Mouse (Mus musculus) limb, embryonic 12.5 days (tissue): ENCODE measurements around the gene Bcas3. TPM values are rescaled to one million over a fixed set of nuclear protein-coding genes. Genes with fewer than 3 reads are reported as not detected.

Experiments
- ATAC-seq: fragments of 200-750 bp; cut with Nextera tagmentation; 2 replicates; pipeline ENCODE4 v1.8.0; 2017; ENCODE audit warnings: low read depth, moderate TSS enrichment; ENCODE audit not compliant: insufficient number of reproducible peaks, insufficient read depth, low FRiP score, low TSS enrichment
- H3K27ac ChIP-seq: fragments of 300-500 bp; sonication (generic); 2 replicates; pipeline ENCODE4 v1.5.1; 2016; ENCODE audit warnings: mild to moderate bottlenecking, moderate library complexity
- H3K27me3 ChIP-seq: fragments of 300-500 bp; sonication (generic); 2 replicates; pipeline ENCODE4 v1.6.1; 2016; ENCODE audit warnings: mild to moderate bottlenecking, moderate library complexity
- H3K36me3 ChIP-seq: fragments of 300-500 bp; sonication (generic); 2 replicates; pipeline ENCODE4 v1.6.1; 2016; ENCODE audit warnings: mild to moderate bottlenecking, moderate library complexity
- H3K4me1 ChIP-seq: fragments of 300-500 bp; sonication (generic); replicated peaks from 2 replicates; pipeline ENCODE4 v1.6.1; 2016
- H3K4me2 ChIP-seq: fragments of 300-500 bp; sonication (generic); 2 replicates; pipeline ENCODE4 v1.6.1; 2016; ENCODE audit warnings: mild to moderate bottlenecking, moderate library complexity
- H3K4me3 ChIP-seq: fragments of 300-500 bp; sonication (generic); replicated peaks from 2 replicates; pipeline ENCODE4 v1.5.1; 2016; ENCODE audit warnings: mild to moderate bottlenecking
- H3K9ac ChIP-seq: fragments of 300-500 bp; sonication (generic); replicated peaks from 2 replicates; pipeline ENCODE4 v1.6.1; 2016; ENCODE audit warnings: mild to moderate bottlenecking, moderate library complexity
- H3K9me3 ChIP-seq: fragments of 300-500 bp; sonication (generic); 2 replicates; pipeline ENCODE4 v1.6.1; 2016; ENCODE audit warnings: mild to moderate bottlenecking, moderate library complexity
- WGBS: fragments of 180-500 bp; shearing (Covaris S2); methylation state at CpG from one replicate; pipeline ENCODE4 v1.1.7; 2016; 5-methylcytosine and 5-hydroxymethylcytosine counted together
- polyA plus RNA-seq: library from polyadenylated mRNA; unstranded; fragments of >200 nt; fragmentation: Nextera tagmentation; extraction: Ambion mirVana; gene quantifications from 2 replicates; pipeline ENCODE4 v1.2.1, GENCODE M21; 2016

Gene Bcas3
- polyA plus RNA-seq, 1 experiment from 2014 or later = 29.7 TPM

- Histone ChIP-seq H3K4me1 (peaks cover 49% of the 10 kb centered on the region), H3K9ac (no peak overlapping the region), H3K4me3 (no peak overlapping the region), H3K27me3 (no peaks in the 10 kb centered on the region), H3K9me3 (no peaks in the 10 kb centered on the region), H3K27ac (peak overlapping the region; percentile 64; the same call in 1 of the 2 replicates), H3K4me2 (no peak overlapping the region), H3K36me3 (no peaks in the 10 kb centered on the region)
- ATAC-seq = no peak
- 21% methylated on average over 3 of the region's 3 CpGs for WGBS
Observed at GRCm38 (mm10) chr11:85428227-85428626, 75.3 kb downstream of the Bcas3 start.

- no peak for ATAC-seq
- 21% methylated on average over 11 of the region's 11 CpGs for WGBS
- Histone ChIP-seq H3K4me3 (no peak overlapping the region), H3K9me3 (no peaks in the 10 kb centered on the region), H3K4me2 (peak overlapping the region; percentile 8; the same call in 1 of the 2 replicates), H3K9ac (no peak overlapping the region), H3K27me3 (no peaks in the 10 kb centered on the region), H3K4me1 (peaks cover 49% of the 10 kb centered on the region), H3K36me3 (no peaks in the 10 kb centered on the region), H3K27ac (no peak overlapping the region)
Observed at GRCm38 (mm10) chr11:85430743-85431448, 77.9 kb downstream of the Bcas3 start.

GRCm38 (mm10) chr11:85447375-85447774, 94.4 kb downstream of the Bcas3 start:
- Histone ChIP-seq H3K36me3 (no peaks in the 10 kb centered on the region), H3K4me1 (0 out of 2 replicates have a peak, but pooled peaks cover 4% of the 10 kb centered on the region), H3K4me2 (no peak overlapping the region), H3K4me3 (no peak overlapping the region), H3K9ac (no peak overlapping the region), H3K27me3 (no peaks in the 10 kb centered on the region), H3K9me3 (no peaks in the 10 kb centered on the region), H3K27ac (no peak overlapping the region)
- 91% methylated on average over 5 of the region's 5 CpGs for WGBS
- ATAC-seq = no peak

GRCm38 (mm10) chr11:85453598-85454304, 100.8 kb downstream of the Bcas3 start:
- Histone ChIP-seq H3K36me3 (no peaks in the 10 kb centered on the region), H3K27me3 (no peaks in the 10 kb centered on the region), H3K4me3 (no peak overlapping the region), H3K9ac (no peak overlapping the region), H3K9me3 (no peaks in the 10 kb centered on the region), H3K27ac (no peak overlapping the region), H3K4me2 (no peak overlapping the region), H3K4me1 (no peaks in the 10 kb centered on the region)
- 62% methylated on average over 8 of the region's 8 CpGs for WGBS
- no peak for ATAC-seq

- Histone ChIP-seq H3K36me3 (no peaks in the 10 kb centered on the region), H3K9ac (no peak overlapping the region), H3K4me1 (no peaks in the 10 kb centered on the region), H3K27ac (no peak overlapping the region), H3K4me3 (no peak overlapping the region), H3K27me3 (no peaks in the 10 kb centered on the region), H3K9me3 (no peaks in the 10 kb centered on the region), H3K4me2 (no peak overlapping the region)
- ATAC-seq = no peak
- 80% methylated on average over 5 of the region's 5 CpGs for WGBS
Observed at GRCm38 (mm10) chr11:85454305-85454682, 101.3 kb downstream of the Bcas3 start.

GRCm38 (mm10) chr11:85461536-85461935, 108.6 kb downstream of the Bcas3 start:
- H3K27me3 ChIP-seq = no peaks in the 10 kb centered on the region
- H3K9me3 ChIP-seq = no peaks in the 10 kb centered on the region
- ATAC-seq = no peak
- 89% methylated on average over 7 of the region's 7 CpGs for WGBS
- H3K36me3 ChIP-seq = no peaks in the 10 kb centered on the region
- no peak overlapping the region for H3K4me3 ChIP-seq
- no peak overlapping the region for H3K9ac ChIP-seq
- no peaks in the 10 kb centered on the region for H3K4me1 ChIP-seq
- no peak overlapping the region for H3K27ac ChIP-seq
- H3K4me2 ChIP-seq = no peak overlapping the region

GRCm38 (mm10) chr11:85469526-85469925, 116.6 kb downstream of the Bcas3 start:
- Histone ChIP-seq H3K4me3 (no peak overlapping the region), H3K9ac (no peak overlapping the region), H3K4me1 (peaks cover 4% of the 10 kb centered on the region; the same call in 1 of the 2 replicates), H3K9me3 (no peaks in the 10 kb centered on the region), H3K4me2 (no peak overlapping the region), H3K27ac (no peak overlapping the region), H3K36me3 (no peaks in the 10 kb centered on the region), H3K27me3 (no peaks in the 10 kb centered on the region)
- WGBS = 80% methylated on average over 1 of the region's 1 CpGs
- ATAC-seq = no peak

- peaks cover 4% of the 10 kb centered on the region; the same call in 1 of the 2 replicates for H3K4me1 ChIP-seq
- H3K36me3 ChIP-seq = no peaks in the 10 kb centered on the region
- H3K4me2 ChIP-seq = no peak overlapping the region
- ATAC-seq = no peak
- no peak overlapping the region for H3K9ac ChIP-seq
- 56% methylated on average over 4 of the region's 4 CpGs for WGBS
- H3K9me3 ChIP-seq = no peaks in the 10 kb centered on the region
- H3K27me3 ChIP-seq = no peaks in the 10 kb centered on the region
- no peak overlapping the region for H3K4me3 ChIP-seq
- no peak overlapping the region for H3K27ac ChIP-seq
Observed at GRCm38 (mm10) chr11:85470508-85470907, 117.5 kb downstream of the Bcas3 start.

- Histone ChIP-seq H3K4me2 (no peak overlapping the region), H3K27me3 (no peaks in the 10 kb centered on the region), H3K9me3 (no peaks in the 10 kb centered on the region), H3K4me1 (peaks cover 4% of the 10 kb centered on the region; the same call in 1 of the 2 replicates), H3K4me3 (no peak overlapping the region), H3K36me3 (no peaks in the 10 kb centered on the region), H3K9ac (no peak overlapping the region), H3K27ac (no peak overlapping the region)
- no peak for ATAC-seq
- WGBS = 53% methylated on average over 12 of the region's 12 CpGs
Observed at GRCm38 (mm10) chr11:85474326-85474725, 121.4 kb downstream of the Bcas3 start.

GRCm38 (mm10) chr11:85482737-85483467, 129.9 kb downstream of the Bcas3 start:
- peaks cover 4% of the 10 kb centered on the region for H3K4me1 ChIP-seq
- no peak overlapping the region for H3K4me2 ChIP-seq
- WGBS = 73% methylated on average over 6 of the region's 6 CpGs
- ATAC-seq = no peak
- H3K36me3 ChIP-seq = peaks cover 3% of the 10 kb centered on the region; the same call in 1 of the 2 replicates
- H3K4me3 ChIP-seq = no peak overlapping the region
- H3K9me3 ChIP-seq = no peaks in the 10 kb centered on the region
- H3K27ac ChIP-seq = no peak overlapping the region
- H3K9ac ChIP-seq = no peak overlapping the region
- no peaks in the 10 kb centered on the region for H3K27me3 ChIP-seq
